Mouse (Mus musculus) limb, embryonic 12.5 days (tissue): Measurements from ENCODE around the gene Slc19a2. TPM values are rescaled to one million over a fixed set of nuclear protein-coding genes. Genes with fewer than 3 reads are reported as not detected.
A peak's percentile ranks its signal among the peaks of the same experiment; 100 is the strongest.

ENCODE experiments used
- ATAC-seq: fragments of 200-750 bp; cut with Nextera tagmentation; 2 replicates; pipeline ENCODE4 v1.8.0; 2017; ENCODE audit warnings: low read depth, moderate TSS enrichment; ENCODE audit not compliant: insufficient number of reproducible peaks, insufficient read depth, low FRiP score, low TSS enrichment
- H3K27ac ChIP-seq: fragments of 300-500 bp; sonication (generic); 2 replicates; pipeline ENCODE4 v1.5.1; 2016; ENCODE audit warnings: mild to moderate bottlenecking, moderate library complexity
- H3K27me3 ChIP-seq: fragments of 300-500 bp; sonication (generic); 2 replicates; pipeline ENCODE4 v1.6.1; 2016; ENCODE audit warnings: mild to moderate bottlenecking, moderate library complexity
- H3K36me3 ChIP-seq: fragments of 300-500 bp; sonication (generic); 2 replicates; pipeline ENCODE4 v1.6.1; 2016; ENCODE audit warnings: mild to moderate bottlenecking, moderate library complexity
- H3K4me1 ChIP-seq: fragments of 300-500 bp; sonication (generic); replicated peaks from 2 replicates; pipeline ENCODE4 v1.6.1; 2016
- H3K4me2 ChIP-seq: fragments of 300-500 bp; sonication (generic); 2 replicates; pipeline ENCODE4 v1.6.1; 2016; ENCODE audit warnings: mild to moderate bottlenecking, moderate library complexity
- H3K4me3 ChIP-seq: fragments of 300-500 bp; sonication (generic); replicated peaks from 2 replicates; pipeline ENCODE4 v1.5.1; 2016; ENCODE audit warnings: mild to moderate bottlenecking
- H3K9ac ChIP-seq: fragments of 300-500 bp; sonication (generic); replicated peaks from 2 replicates; pipeline ENCODE4 v1.6.1; 2016; ENCODE audit warnings: mild to moderate bottlenecking, moderate library complexity
- H3K9me3 ChIP-seq: fragments of 300-500 bp; sonication (generic); 2 replicates; pipeline ENCODE4 v1.6.1; 2016; ENCODE audit warnings: mild to moderate bottlenecking, moderate library complexity
- WGBS: fragments of 180-500 bp; shearing (Covaris S2); methylation state at CpG from one replicate; pipeline ENCODE4 v1.1.7; 2016; 5-methylcytosine and 5-hydroxymethylcytosine counted together
- polyA plus RNA-seq: library from polyadenylated mRNA; unstranded; fragments of >200 nt; fragmentation: Nextera tagmentation; extraction: Ambion mirVana; gene quantifications from 2 replicates; pipeline ENCODE4 v1.2.1, GENCODE M21; 2016

The Slc19a2 gene
- polyA plus RNA-seq, 1 experiment from 2014 or later: 9.7 TPM

GRCm38 (mm10) chr1:164292040-164292439 lies 43.2 kb downstream of the Slc19a2 start:
- Histone ChIP-seq H3K4me2 (no peak overlapping the region), H3K9ac (no peak overlapping the region), H3K27ac (no peak overlapping the region), H3K27me3 (no peaks in the 10 kb centered on the region), H3K9me3 (no peaks in the 10 kb centered on the region), H3K4me1 (no peaks in the 10 kb centered on the region), H3K4me3 (no peak overlapping the region), H3K36me3 (peaks cover 58% of the 10 kb centered on the region)
- ATAC-seq: no peak
- 95% methylated on average over 5 of the region's 5 CpGs for WGBS

GRCm38 (mm10) chr1:164294071-164294470 lies 45.2 kb downstream of the Slc19a2 start:
- no peak overlapping the region for H3K9ac ChIP-seq
- no peaks in the 10 kb centered on the region for H3K9me3 ChIP-seq
- H3K4me3 ChIP-seq: no peak overlapping the region
- no peak overlapping the region for H3K27ac ChIP-seq
- WGBS: 88% methylated on average over 6 of the region's 6 CpGs
- H3K4me1 ChIP-seq: no peaks in the 10 kb centered on the region
- no peak for ATAC-seq
- no peak overlapping the region for H3K4me2 ChIP-seq
- H3K27me3 ChIP-seq: no peaks in the 10 kb centered on the region
- H3K36me3 ChIP-seq: peaks cover 76% of the 10 kb centered on the region

DNA sequence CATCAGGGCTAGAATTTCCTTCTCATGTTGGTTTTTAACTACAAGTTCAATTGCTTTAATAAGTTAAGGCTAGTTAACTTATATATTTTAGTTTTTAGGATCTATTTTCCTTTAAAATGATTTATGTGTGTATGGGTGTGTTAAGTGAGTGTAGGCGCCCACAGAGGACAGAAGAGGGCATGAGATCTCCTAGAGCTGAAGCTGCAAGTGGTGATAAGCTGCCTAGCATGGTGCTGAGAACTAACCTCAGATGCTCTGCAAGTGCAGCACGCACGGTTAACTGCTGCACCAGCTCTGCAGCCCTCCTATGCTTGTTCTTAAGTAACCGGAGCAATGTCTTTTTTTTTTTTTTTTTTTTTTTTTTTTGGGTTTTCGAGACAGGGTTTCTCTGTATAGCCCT lies 47.6 kb downstream of the Slc19a2 start:
- 90% methylated on average over 4 of the region's 5 CpGs for WGBS

GRCm38 (mm10) chr1:164301949-164302348 lies 53.1 kb downstream of the Slc19a2 start:
- 88% methylated on average over 4 of the region's 4 CpGs for WGBS
- H3K4me1 ChIP-seq: peaks cover 5% of the 10 kb centered on the region; the same call in 1 of the 2 replicates
- no peak overlapping the region for H3K4me3 ChIP-seq
- H3K27ac ChIP-seq: no peak overlapping the region
- no peak overlapping the region for H3K9ac ChIP-seq
- no peaks in the 10 kb centered on the region for H3K9me3 ChIP-seq
- no peak overlapping the region for H3K4me2 ChIP-seq
- H3K27me3 ChIP-seq: no peaks in the 10 kb centered on the region
- no peak for ATAC-seq
- peaks cover 57% of the 10 kb centered on the region for H3K36me3 ChIP-seq

More for the DNA sequence above, 47.6 kb downstream of the Slc19a2 start:
- Histone ChIP-seq H3K4me2 (no peak overlapping the region), H3K27ac (no peak overlapping the region), H3K27me3 (no peaks in the 10 kb centered on the region), H3K9ac (no peak overlapping the region), H3K4me3 (no peak overlapping the region), H3K4me1 (no peaks in the 10 kb centered on the region), H3K36me3 (peaks cover 80% of the 10 kb centered on the region), H3K9me3 (no peaks in the 10 kb centered on the region)
- no peak for ATAC-seq

DNA sequence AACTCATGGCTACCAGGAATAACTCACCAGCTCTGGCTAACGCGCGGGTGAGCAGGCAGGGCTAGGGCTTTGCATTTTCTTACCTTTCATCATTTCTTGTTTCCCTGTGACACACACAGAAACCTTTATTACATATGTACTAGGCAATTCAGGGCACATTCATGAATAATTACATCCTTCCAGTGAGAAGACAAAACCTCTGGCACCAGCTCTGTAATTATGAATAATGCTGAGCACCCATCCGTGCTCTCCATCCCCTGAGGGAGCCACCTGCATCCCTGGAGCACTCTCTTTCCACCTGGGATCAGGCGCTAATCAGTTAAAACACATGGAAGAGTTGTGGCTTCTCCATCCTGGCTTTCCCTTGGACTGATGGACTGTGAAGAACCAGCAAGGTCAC lies 55.0 kb downstream of the Slc19a2 start, which contains the start of gene Nme7:
Gene Nme7, plus strand, starts transcription at position 301 of the 400 bp plus-strand sequence.
- no peak within 1 kb of the TSS for H3K4me3 ChIP-seq
- no peaks in the 10 kb centered on the region for H3K9me3 ChIP-seq
- H3K9ac ChIP-seq: no peak within 1 kb of the TSS
- no peak for ATAC-seq
- H3K27me3 ChIP-seq: no peaks in the 10 kb centered on the region
- H3K36me3 ChIP-seq: peaks cover 40% of the 10 kb centered on the region
- H3K4me1 ChIP-seq: peaks cover 12% of the 10 kb centered on the region
- H3K4me2 ChIP-seq: no peak within 1 kb of the TSS
- H3K27ac ChIP-seq: no peak within 1 kb of the TSS
- whole genome bisulfite sequencing: 89% methylated on average over 5 of the region's 5 CpGs

DNA sequence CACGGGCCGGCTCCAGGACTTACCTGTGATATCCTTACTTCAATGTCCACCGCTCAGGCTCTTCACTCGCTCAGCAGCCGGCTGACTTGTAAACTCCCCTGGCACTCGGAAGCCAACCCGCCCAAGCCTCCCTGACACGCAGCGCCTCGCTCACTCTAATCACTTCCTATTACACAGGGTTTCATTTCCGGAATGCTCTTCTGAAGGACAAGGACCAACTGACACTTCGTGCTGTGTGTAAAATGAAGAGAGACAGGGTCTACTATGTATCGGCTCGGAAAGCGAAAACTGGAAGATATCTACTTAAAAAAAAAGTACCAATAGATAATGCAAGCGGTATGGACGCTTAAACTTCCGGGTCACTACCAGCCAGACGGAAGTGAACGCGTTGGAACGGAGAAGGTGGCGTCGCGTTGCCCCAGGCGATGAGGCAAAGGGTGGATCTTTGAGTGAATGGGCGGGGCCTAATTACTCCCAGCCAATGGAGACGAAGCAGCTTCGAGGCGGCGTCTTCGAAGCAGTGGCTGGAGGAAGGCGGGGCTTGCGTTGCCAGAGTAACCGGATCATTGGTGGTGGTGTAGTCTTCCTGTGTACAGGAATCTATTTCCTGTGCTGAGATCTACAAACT lies 58.4 kb downstream of the Slc19a2 start, which contains the start of gene Blzf1:
Gene Blzf1, minus strand, starts transcription at position 366 of the 628 bp plus-strand sequence.
- under 1% methylated on average over 35 of the region's 35 CpGs for WGBS
- peak within 1 kb of the TSS; percentile 82 for H3K4me2 ChIP-seq

GRCm38 (mm10) chr1:164307922-164308321 lies 59.1 kb downstream of the Slc19a2 start:
- peak overlapping the region; percentile 58 for H3K9ac ChIP-seq
- H3K36me3 ChIP-seq: peaks cover 14% of the 10 kb centered on the region
- no peak for ATAC-seq
- peak overlapping the region; percentile 74 for H3K4me3 ChIP-seq
- peaks cover 12% of the 10 kb centered on the region for H3K4me1 ChIP-seq
- no peak overlapping the region for H3K27ac ChIP-seq
- peak overlapping the region; percentile 82 for H3K4me2 ChIP-seq
- no peaks in the 10 kb centered on the region for H3K27me3 ChIP-seq
- 12% methylated on average over 10 of the region's 10 CpGs for WGBS
- H3K9me3 ChIP-seq: no peaks in the 10 kb centered on the region

More for the DNA sequence above, 58.4 kb downstream of the Slc19a2 start, which contains the start of gene Blzf1:
- Histone ChIP-seq H3K9ac (peak within 1 kb of the TSS; percentile 69), H3K9me3 (no peaks in the 10 kb centered on the region), H3K27ac (peak within 1 kb of the TSS; percentile 31; the same call in 1 of the 2 replicates), H3K27me3 (no peaks in the 10 kb centered on the region), H3K36me3 (peaks cover 14% of the 10 kb centered on the region), H3K4me1 (peaks cover 12% of the 10 kb centered on the region), H3K4me3 (peak within 1 kb of the TSS; percentile 74)
- peak; percentile 97 for ATAC-seq

DNA sequence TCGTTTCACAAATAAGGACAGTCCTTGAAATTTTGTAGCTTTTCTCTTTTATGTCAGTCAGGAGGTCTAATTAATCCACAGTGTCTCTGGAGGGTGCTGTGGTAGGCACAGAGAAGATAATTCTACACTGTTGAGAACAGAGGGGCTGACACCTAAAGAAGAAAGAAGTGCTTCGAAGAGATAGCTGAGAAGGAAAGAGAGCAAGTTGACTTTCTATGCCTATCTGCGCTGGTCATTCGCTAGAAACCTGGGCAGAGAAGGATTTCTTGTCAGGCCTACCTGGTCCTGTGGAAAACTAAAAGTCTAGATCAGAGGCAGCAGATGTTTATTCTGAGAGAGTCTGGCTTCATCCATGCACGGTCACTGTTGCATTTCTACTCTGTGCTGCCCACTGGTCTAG lies 65.2 kb downstream of the Slc19a2 start:
- no peak for ATAC-seq
- H3K27me3 ChIP-seq: no peaks in the 10 kb centered on the region

More for the DNA sequence above, 65.2 kb downstream of the Slc19a2 start:
- Histone ChIP-seq H3K9me3 (no peaks in the 10 kb centered on the region), H3K27ac (no peak overlapping the region), H3K4me2 (no peak overlapping the region), H3K9ac (no peak overlapping the region), H3K4me3 (no peak overlapping the region), H3K4me1 (no peaks in the 10 kb centered on the region), H3K36me3 (peaks cover 28% of the 10 kb centered on the region)
- 91% methylated on average over 5 of the region's 5 CpGs for WGBS

Other genes with a start within 250 kb of the Slc19a2 start
- 0.14 TPM in 1 of 2 replicates, not detected in the other for gene Sele, start 200.8 kb upstream of the Slc19a2 start, polyA plus RNA-seq
- gene Sell, start 187.1 kb upstream of the Slc19a2 start, polyA plus RNA-seq: 0.35 TPM in 1 of 2 replicates, not detected in the other
- gene Selp, start 133.8 kb upstream of the Slc19a2 start, polyA plus RNA-seq: 0.28 TPM in 1 of 2 replicates, not detected in the other
- 0.23 and 0.38 TPM in 2 replicates for gene F5, start 97.2 kb upstream of the Slc19a2 start, polyA plus RNA-seq
- 7.3 and 7.8 TPM in 2 replicates for gene Ccdc181, start 26.5 kb downstream of the Slc19a2 start, polyA plus RNA-seq
- gene Nme7, start 55.1 kb downstream of the Slc19a2 start, polyA plus RNA-seq: 41.3 and 42.3 TPM in 2 replicates
- gene Blzf1, start 58.4 kb downstream of the Slc19a2 start, polyA plus RNA-seq: 24.7 and 27.5 TPM in 2 replicates
- 3.3 and 3.6 TPM in 2 replicates for gene Atp1b1, start 209.3 kb downstream of the Slc19a2 start, polyA plus RNA-seq